Mouse (Mus musculus): Measurements from ENCODE around the gene AC129217.1. TPM values are rescaled to one million over a fixed set of nuclear protein-coding genes. Genes with fewer than 3 reads are reported as not detected.
A peak's percentile ranks its signal among the peaks of the same experiment; 100 is the strongest.

Gene AC129217.1
- total RNA-seq, 2 experiments from 2014 or later: not detected

GRCm38 (mm10) chr19:8870838-8871237 is 41.3 kb downstream of the AC129217.1 start:
- no peak for DNase-seq

DNA sequence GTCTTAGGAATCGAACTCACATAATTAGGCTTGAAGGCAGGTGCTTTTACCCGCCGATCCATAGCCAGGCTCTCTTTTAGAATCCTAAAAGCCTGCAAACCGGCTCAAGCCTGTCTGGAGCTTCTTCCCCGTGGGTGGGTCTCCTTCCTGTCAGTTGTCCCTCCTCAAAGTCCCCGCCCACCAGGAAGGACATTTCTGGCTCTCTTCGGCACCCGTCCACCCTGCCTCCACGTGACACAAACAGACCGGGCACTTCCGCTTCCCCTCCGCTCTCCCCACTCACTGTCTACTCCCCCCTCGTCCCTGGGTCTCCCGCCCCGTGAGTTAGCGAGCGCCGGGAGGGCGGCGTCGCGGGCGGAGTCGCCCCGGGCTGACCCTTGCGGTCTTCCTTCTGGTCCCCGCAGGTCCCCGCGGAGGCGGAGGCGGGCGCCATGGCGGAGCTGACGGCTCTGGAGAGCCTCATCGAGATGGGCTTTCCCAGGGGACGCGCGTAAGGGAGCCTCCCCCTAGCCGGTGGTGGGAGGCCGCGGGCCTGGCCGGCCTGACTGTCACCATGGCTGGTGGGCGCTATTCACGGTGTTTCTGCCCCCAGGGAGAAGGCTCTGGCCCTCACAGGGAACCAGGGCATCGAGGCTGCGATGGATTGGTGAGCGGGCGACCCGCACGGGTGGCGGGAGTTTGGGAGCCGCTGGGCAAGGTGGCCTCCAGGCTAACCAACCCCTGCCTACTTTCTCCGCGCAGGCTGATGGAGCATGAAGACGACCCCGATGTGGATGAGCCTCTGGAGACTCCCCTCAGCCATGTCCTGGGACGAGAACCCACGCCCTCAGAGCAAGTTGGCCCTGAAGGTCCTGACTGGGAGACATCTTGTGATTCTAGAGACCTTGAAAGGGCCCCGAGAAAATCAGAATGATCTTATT is 42.0 kb downstream of the AC129217.1 start, which contains the start of gene Ubxn1:
TSS of gene Ubxn1 (plus strand) at position 230 of the 920 bp plus-strand sequence.
- peak; percentile 99 to 100 for DNase-seq

DNA sequence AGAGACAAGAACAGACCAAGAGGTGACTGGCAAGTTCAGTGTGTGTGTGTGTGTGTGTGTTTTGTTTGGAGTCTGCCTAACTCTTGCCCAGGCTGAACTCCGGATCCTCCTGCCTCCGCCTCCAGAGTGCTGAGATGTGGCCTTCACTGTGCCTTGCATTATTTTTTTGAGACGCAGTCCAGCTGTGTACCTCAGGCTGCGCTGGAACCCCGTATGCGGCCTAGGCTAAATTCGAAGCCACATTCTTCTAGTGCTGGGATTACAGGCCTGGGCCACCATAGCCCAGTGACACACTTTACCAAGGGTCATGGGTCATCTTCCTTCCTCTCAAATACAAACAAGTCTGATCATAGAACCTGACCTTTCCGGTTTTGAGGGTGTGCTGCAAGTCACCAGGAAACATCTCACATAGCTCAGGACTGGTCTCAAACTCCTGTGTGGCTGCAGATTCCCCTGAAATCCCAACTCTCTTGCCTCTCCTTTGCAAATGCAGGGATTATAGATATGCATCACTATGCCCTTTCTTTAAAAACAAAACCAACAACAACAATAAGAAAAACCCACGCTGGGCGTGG is 42.8 kb downstream of the AC129217.1 start:
- no peak for DNase-seq

- DNase-seq: no peak
These were observed 45.5 kb downstream of the AC129217.1 start for GRCm38 (mm10) chr19:8875031-8875430.

- peak; percentile 85 to 88 for DNase-seq
These were observed 50.9 kb downstream of the AC129217.1 start, which contains the start of gene Uqcc3 for GRCm38 (mm10) chr19:8880311-8881033. Uqcc3 (minus strand) TSS chr19:8880923.

- no peak for DNase-seq
These were observed 51.4 kb downstream of the AC129217.1 start for GRCm38 (mm10) chr19:8881034-8881392.

DNA sequence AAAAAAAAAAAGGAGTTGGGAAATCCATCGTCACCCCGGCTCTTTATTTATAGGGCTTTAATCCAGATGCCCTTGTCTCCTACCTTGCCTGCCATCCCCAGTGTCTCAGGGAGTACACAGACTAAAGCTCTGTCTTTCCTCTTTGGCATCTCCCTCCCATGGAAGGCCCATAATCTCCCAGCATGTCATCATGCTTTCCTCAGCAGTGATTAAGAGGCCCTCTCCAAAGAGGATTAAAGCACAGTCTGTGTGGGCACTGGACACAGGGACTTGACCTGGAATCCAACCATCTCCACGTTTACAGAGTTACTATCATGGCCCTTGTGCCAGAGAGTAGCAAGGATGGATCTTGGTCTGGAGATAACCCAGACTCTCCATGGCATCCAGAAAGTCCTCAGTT is 54.0 kb downstream of the AC129217.1 start, which contains the start of the genes Lbhd1 and Gm49403:
TSS of gene Lbhd1 (plus strand) at position 117 of the 400 bp plus-strand sequence.
TSS of gene Gm49403 (plus strand) at position 315 of the 400 bp plus-strand sequence.
- DNase-seq: no peak

DNA sequence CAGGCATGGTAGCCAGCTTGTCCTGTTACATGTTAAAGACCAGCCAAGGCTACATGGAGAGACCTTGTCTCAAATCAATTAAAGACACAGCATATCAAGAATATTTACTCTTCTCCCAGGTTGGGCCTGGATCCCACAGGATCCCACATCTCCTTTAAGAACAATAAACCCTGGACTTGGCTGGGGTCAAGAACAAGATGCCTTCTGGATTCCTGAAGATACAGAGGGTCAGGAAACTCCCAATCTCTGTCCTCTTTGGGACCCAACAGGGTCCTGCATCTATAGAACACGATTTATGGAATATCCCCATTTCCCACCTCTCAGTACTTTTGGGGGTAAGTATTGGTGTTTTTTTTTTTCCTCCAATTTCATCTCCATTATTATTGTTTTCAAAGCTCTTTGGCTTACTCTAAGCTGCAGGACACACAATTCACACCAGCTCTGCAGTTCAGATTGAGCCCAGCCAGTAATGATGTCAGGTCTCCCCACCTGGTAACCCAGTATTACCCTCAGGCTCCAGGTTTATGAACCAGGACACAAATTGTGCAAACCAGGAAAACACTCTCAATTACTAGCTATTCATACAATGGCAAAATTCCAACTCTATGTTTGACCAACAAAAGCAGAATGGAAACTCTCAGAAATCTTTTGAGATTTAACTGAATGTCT is 57.5 kb downstream of the AC129217.1 start:
- DNase-seq: no peak

- no peak for DNase-seq
These were observed 58.3 kb downstream of the AC129217.1 start for GRCm38 (mm10) chr19:8887585-8888463.

DNA sequence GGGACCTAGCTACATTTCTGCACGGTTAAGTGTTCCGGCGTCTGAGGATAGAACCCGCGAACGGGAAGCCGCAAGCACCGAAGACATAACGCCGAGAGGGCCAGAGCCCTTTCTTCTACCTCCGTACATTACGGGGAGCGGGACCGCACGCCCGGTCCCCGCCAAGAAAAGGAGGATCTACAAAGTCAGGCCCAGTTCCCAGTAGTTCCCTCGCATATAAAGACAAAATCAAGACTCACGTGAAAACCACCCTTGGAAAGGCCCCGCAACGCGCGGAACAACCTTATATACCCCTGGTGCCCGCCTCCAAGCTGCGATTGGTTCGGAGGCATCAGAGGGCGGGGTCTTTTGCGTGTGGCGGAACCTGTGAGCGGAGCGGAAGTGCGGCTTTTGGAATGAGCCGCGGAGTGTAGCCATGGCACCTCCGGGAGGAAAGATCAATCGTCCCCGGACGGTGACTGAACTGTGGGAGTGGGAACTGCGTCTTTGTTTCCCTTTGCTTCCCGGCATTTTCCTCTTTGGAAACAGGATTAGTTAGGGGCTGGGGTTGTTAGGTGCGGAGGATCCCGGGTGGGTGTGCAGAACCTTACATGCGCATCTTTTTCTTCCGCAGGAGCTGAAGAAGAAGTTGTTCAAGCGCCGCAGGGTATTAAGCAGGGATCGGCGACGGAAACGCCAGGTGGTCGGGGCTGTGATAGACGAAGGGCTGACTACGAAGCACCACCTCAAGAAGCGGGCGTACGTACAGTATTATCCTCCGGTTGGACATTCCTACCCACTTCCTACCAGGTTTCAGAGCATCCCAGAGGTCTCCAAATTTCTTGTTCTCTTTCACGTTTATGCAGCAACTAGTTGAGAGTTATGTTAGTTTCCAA is 59.2 kb downstream of the AC129217.1 start, which contains the start of the genes 1810009A15Rik and Gm49416:
TSS of gene 1810009A15Rik (plus strand) at position 343 of the 875 bp plus-strand sequence.
TSS of gene Gm49416 (plus strand) at position 416 of the 875 bp plus-strand sequence.
- peak; percentile 90 to 93 for DNase-seq

Small RNAs within 50 kb of the gene (microRNA-seq; reads per million reads assigned to microRNA genes)
- 0 reads per million in 2 experiments for gene Mir5136

Other genes starting within 250 kb of the AC129217.1 start
- 1 to 10 TPM; 8.6 TPM for gene Slc22a8, start 238.5 kb upstream of the AC129217.1 start, total RNA-seq (2021)
- 1 to 10 TPM; 1.7 to 2.1 TPM for gene Slc22a6, start 211.7 kb upstream of the AC129217.1 start, total RNA-seq (2021)
- gene Chrm1, start 166.0 kb upstream of the AC129217.1 start, total RNA-seq (2021): 100 to 1,000 TPM; 172 to 186 TPM
- 100 to 1,000 TPM; 146 to 149 TPM for gene Slc3a2, start 106.4 kb upstream of the AC129217.1 start, total RNA-seq (2021)
- 10 to 100 TPM; 51.0 to 52.3 TPM for gene Wdr74, start 93.9 kb upstream of the AC129217.1 start, total RNA-seq (2021)
- 1 to 10 TPM; 1.3 to 1.4 TPM for gene 1700092M07Rik, start 89.1 kb upstream of the AC129217.1 start, total RNA-seq (2021)
- gene Stx5a, start 88.4 kb upstream of the AC129217.1 start, total RNA-seq (2021): 10 to 100 TPM; 67.4 to 76.3 TPM
- 100 to 1,000 TPM in 1 of 2 experiments, 10 to 100 TPM in 1; 99.8 to 119 TPM for gene Nxf1, start 72.7 kb upstream of the AC129217.1 start, total RNA-seq (2021)
- 10 to 100 TPM; 79.7 to 86.2 TPM for gene Tmem223, start 58.8 kb upstream of the AC129217.1 start, total RNA-seq (2021)
- gene Tmem179b, start 55.3 kb upstream of the AC129217.1 start, total RNA-seq (2021): 1 to 10 TPM; 9.4 to 9.9 TPM
- gene Taf6l, start 43.4 kb upstream of the AC129217.1 start, total RNA-seq (2021): 10 to 100 TPM; 12.2 to 13.8 TPM
- gene Polr2g, start 31.2 kb upstream of the AC129217.1 start, total RNA-seq (2021): 100 to 1,000 TPM; 113 to 115 TPM
- 1 to 10 TPM; 6.8 to 7.1 TPM for gene Zbtb3, start 27.2 kb upstream of the AC129217.1 start, total RNA-seq (2021)
- gene Ttc9c, start 10.4 kb upstream of the AC129217.1 start, total RNA-seq (2021): 10 to 100 TPM; 36.5 to 37.3 TPM
- 100 to 1,000 TPM; 123 to 126 TPM for gene Hnrnpul2, start 9.8 kb upstream of the AC129217.1 start, total RNA-seq (2021)
- gene Bscl2, start 7.7 kb downstream of the AC129217.1 start, total RNA-seq (2021): 100 to 1,000 TPM in 1 of 2 experiments, 10 to 100 TPM in 1; 99.0 to 112 TPM
- gene Gng3, start 9.4 kb downstream of the AC129217.1 start, total RNA-seq (2021): 100 to 1,000 TPM; 161 to 172 TPM
- gene Lrrn4cl, start 21.0 kb downstream of the AC129217.1 start, total RNA-seq (2021): under 1 TPM; 0.55 to 0.61 TPM
- gene Ubxn1, start 41.7 kb downstream of the AC129217.1 start, total RNA-seq (2021): 10 to 100 TPM; 85.7 to 98.6 TPM
- 10 to 100 TPM; 31.5 to 31.7 TPM for gene Uqcc3, start 51.1 kb downstream of the AC129217.1 start, total RNA-seq (2021)
- gene Lbhd1, start 54.0 kb downstream of the AC129217.1 start, total RNA-seq (2021): 1 to 10 TPM; 4.7 to 6.3 TPM
- not detected for gene Gm49403, start 54.2 kb downstream of the AC129217.1 start, total RNA-seq (2021)
- gene 1810009A15Rik, start 59.1 kb downstream of the AC129217.1 start, total RNA-seq (2021): 10 to 100 TPM; 20.7 to 23.2 TPM
- gene Gm49416, start 59.2 kb downstream of the AC129217.1 start, total RNA-seq (2021): 1 to 10 TPM in 1 of 2 experiments, under 1 TPM in 1; 0.99 to 2.3 TPM
- 10 to 100 TPM; 25.2 to 26.3 TPM for gene Ints5, start 63.2 kb downstream of the AC129217.1 start, total RNA-seq (2021)
- gene Ganab, start 68.3 kb downstream of the AC129217.1 start, total RNA-seq (2021): 100 to 1,000 TPM; 111 to 118 TPM
- gene B3gat3, start 90.6 kb downstream of the AC129217.1 start, total RNA-seq (2021): 100 to 1,000 TPM; 165 to 175 TPM
- gene Rom1, start 99.6 kb downstream of the AC129217.1 start, total RNA-seq (2021): 1 to 10 TPM; 4.0 TPM
- gene Eml3, start 99.8 kb downstream of the AC129217.1 start, total RNA-seq (2021): 10 to 100 TPM; 10.9 to 11.8 TPM
- 10 to 100 TPM; 54.7 to 60.7 TPM for gene Mta2, start 112.1 kb downstream of the AC129217.1 start, total RNA-seq (2021)
- gene Tut1, start 124.1 kb downstream of the AC129217.1 start, total RNA-seq (2021): 10 to 100 TPM; 19.6 to 19.7 TPM
- 100 to 1,000 TPM; 233 to 254 TPM for gene Eef1g, start 137.3 kb downstream of the AC129217.1 start, total RNA-seq (2021)
- 10 to 100 TPM; 14.5 to 24.0 TPM for gene Ahnak, start 159.5 kb downstream of the AC129217.1 start, total RNA-seq (2021)

All from layer of hippocampus, postnatal 36 days (tissue).